Mouse (Mus musculus) cerebellum, adult 2 months (tissue): ENCODE results near the gene G3bp1. TPM values are rescaled to one million over a fixed set of nuclear protein-coding genes. Genes with fewer than 3 reads are reported as not detected.

Experiments used
- DNase-seq, 2 experiments: peaks; one replicate each; pipeline ENCODE4 v3.0.0; 2021
- H3K27ac ChIP-seq: fragments of 200-500 bp; 2 replicates; pipeline ENCODE4 v1.5.1; 2012; ENCODE audit warnings: low read length, control low read depth, inconsistent platforms; ENCODE audit not compliant: insufficient read depth
- H3K27me3 ChIP-seq: fragments of 200-500 bp; 2 replicates; pipeline ENCODE4 v1.6.1; 2012; ENCODE audit warnings: inconsistent platforms, mild to moderate bottlenecking, low read length, moderate library complexity; ENCODE audit not compliant: control insufficient read depth, insufficient read depth
- H3K4me1 ChIP-seq: fragments of 200-500 bp; 2 replicates; pipeline ENCODE4 v1.6.1; 2011; ENCODE audit warnings: low read length; ENCODE audit not compliant: control insufficient read depth, insufficient read depth
- H3K4me3 ChIP-seq: fragments of 200-500 bp; replicated peaks from 2 replicates; pipeline ENCODE3; 2011; ENCODE audit warnings: mild to moderate bottlenecking, low read depth, low read length, control low read depth; ENCODE audit not compliant: insufficient read depth
- CTCF ChIP-seq: fragments of 200-500 bp; IDR thresholded peaks from 2 replicates; pipeline ENCODE4 v1.5.1; 2011; ENCODE audit warnings: low read depth, mild to moderate bottlenecking, control low read depth, low read length, moderate library complexity, borderline replicate concordance; ENCODE audit not compliant: insufficient read depth
- POLR2A ChIP-seq: fragments of 200-500 bp; IDR thresholded peaks from 2 replicates; pipeline ENCODE4 v1.6.1; 2011; ENCODE audit warnings: low read length, control low read depth, borderline replicate concordance; ENCODE audit not compliant: insufficient read depth
- WGBS: fragments of 180-500 bp; shearing (Covaris S2); methylation state at CpG from one replicate; pipeline ENCODE4 v1.1.7; 2018; 5-methylcytosine and 5-hydroxymethylcytosine counted together
- polyA plus RNA-seq: library from polyadenylated mRNA; depleted of rRNA; stranded (reverse); fragments of >200 nt; gene quantifications from 2 replicates; pipeline ENCODE4 v1.2.3, GENCODE M21; 2012

G3bp1 gene
- polyA plus RNA-seq, 1 experiment: 21.3 TPM

DNA sequence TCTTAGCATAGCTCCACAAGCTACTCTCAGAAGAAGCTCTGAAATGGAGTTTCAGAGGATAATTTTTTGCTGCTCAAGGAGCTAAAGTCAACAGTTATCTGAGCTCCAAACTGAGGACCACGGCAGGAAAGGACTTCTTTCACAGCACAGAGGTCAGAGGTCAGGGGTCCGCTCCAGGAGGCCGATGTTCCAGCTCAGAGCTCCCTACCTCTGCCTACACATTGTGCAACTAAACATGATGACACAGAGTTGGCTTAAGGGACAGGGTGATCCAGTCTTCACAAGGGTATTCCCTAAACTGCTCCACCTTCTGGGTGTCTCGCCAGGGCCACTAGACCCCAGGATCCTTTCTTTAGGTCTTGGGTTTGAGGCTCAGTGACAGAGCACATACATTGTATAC is 11.0 kb upstream of the G3bp1 start:
- TF ChIP-seq POLR2A (no peak), CTCF (no peak)
- no peaks in the 10 kb centered on the region for H3K27me3 ChIP-seq
- no peak for DNase-seq

DNA sequence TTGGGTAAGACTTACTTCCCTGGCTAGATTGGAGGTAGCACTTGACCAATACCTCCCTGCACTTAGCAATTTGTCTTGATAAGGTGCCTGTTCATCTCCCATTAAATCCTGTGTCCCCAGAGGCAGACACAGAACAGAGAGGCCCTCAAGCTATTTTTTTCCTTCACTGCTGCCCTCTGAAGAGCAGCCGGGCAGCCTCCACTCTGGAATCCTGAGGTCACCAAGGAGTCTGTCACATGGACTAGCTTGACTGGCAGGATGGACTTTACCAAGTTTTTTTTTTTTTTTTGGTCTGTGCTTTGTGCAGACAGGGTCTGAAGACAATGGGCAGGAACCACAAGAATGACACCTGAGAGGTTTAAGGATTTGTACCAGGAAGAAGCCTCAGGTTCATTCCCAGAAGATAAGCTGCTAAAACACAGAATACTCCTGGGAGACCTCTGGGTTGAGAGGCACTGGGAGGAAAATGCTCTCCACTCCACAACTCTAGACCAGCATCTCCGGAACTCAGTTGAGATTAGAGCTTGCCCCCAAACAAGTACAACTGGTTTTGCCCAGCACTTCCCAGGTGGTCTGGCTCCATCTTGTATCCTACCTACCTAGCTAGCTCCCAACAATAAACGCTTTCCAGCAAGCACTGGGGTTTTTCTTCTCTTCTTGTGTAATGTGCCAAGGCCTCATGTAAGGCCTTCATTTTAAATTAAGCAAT is 9.5 kb upstream of the G3bp1 start:
- no peak overlapping the region for H3K27ac ChIP-seq
- DNase-seq: no peak
- H3K4me1 ChIP-seq: peaks cover under 1% of the 10 kb centered on the region; the same call in 1 of the 2 replicates
- peak overlapping the region; percentile 76 for H3K4me3 ChIP-seq
- H3K27me3 ChIP-seq: no peaks in the 10 kb centered on the region
- no peak for TF ChIP-seq POLR2A
- no peak for TF ChIP-seq CTCF
- 21% methylated on average over 3 of the region's 3 CpGs for WGBS

More for the DNA sequence above, 11.0 kb upstream of the G3bp1 start:
- H3K4me1 ChIP-seq: peaks cover 3% of the 10 kb centered on the region; the same call in 1 of the 2 replicates
- WGBS: 56% methylated on average over 4 of the region's 4 CpGs
- H3K27ac ChIP-seq: no peak overlapping the region
- no peak overlapping the region for H3K4me3 ChIP-seq

DNA sequence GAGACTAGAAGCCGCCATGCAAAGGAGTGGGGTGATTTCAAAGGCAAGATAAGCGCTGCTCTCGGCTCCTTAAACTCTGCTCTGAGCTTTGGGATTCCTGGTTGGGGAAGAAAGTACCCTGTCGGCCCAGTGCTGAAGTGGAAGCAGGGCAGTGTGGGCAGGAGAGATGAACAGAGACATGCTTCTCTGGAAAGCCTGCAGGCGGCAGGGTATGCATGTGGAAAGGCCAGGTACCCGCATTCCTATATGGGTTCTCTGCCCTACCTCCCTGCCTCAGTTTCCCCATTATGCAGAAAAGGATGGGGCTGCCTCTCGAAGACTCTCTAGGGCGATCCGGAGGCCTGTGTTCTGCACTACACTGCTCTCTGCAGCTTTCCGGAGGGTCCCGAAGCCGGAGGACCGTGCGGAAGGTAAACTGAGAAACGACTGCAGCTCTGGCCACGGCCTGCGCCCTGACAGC is 8.9 kb upstream of the G3bp1 start:
- Histone ChIP-seq H3K27me3 (no peaks in the 10 kb centered on the region), H3K4me1 (no peaks in the 10 kb centered on the region), H3K27ac (peak overlapping the region; percentile 3; the same call in 1 of the 2 replicates), H3K4me3 (peak overlapping the region; percentile 76)
- TF ChIP-seq CTCF (no peak), POLR2A (no peak)
- DNase-seq: no peak
- WGBS: 1% methylated on average over 17 of the region's 17 CpGs

DNA sequence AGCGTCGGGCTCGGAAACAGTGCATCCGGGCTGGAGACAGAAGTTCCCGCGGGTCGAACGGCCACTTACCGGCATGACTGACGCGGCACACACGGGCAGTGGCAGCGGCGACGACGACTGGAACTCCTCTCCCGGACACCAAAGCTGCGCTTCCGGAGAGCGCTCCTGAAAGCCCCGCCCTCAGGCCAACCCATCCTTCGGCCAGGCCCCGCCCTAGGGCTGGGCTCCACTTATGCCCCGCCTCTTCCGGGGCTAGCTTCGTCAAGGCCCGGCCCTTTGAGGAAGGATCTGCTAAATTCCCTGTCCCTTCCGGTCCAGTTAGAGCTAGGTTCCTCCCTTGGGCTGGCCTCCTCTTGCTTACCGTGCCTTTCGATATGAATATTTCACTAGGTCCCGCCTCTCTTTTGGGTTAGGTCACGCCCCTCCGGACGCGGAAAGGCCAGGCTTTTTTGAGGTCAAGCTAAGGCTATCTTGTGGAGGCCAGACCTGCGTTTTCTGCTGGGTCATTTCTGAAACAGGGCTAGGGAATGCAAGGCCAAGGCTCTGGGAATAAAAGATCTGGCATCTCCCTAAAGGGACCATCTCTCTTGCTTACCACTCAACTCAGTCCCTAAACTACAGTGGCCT is 8.4 kb upstream of the G3bp1 start, which contains the start of gene Atox1:
Gene Atox1, minus strand, starts transcription at position 221 of the 627 bp plus-strand sequence.
- Histone ChIP-seq H3K27me3 (no peaks in the 10 kb centered on the region), H3K4me3 (peak within 1 kb of the TSS; percentile 76), H3K27ac (peak within 1 kb of the TSS; percentile 44), H3K4me1 (no peaks in the 10 kb centered on the region)
- peak; percentile 92 to 95 for DNase-seq
- TF ChIP-seq POLR2A (peak; percentile 63), CTCF (no peak)
- under 1% methylated on average over 36 of the region's 36 CpGs for WGBS

- DNase-seq: no peak
- WGBS: 95% methylated on average over 9 of the region's 9 CpGs
- Histone ChIP-seq H3K27me3 (no peaks in the 10 kb centered on the region), H3K27ac (no peak overlapping the region), H3K4me3 (no peak overlapping the region), H3K4me1 (no peaks in the 10 kb centered on the region)
- no peak for TF ChIP-seq CTCF
- TF ChIP-seq POLR2A: no peak
Observed at GRCm38 (mm10) chr11:55462149-55462548, 7.3 kb upstream of the G3bp1 start.

- Histone ChIP-seq H3K27me3 (no peaks in the 10 kb centered on the region), H3K4me1 (no peaks in the 10 kb centered on the region), H3K4me3 (no peak overlapping the region), H3K27ac (no peak overlapping the region)
- no peak for DNase-seq
- TF ChIP-seq CTCF (no peak), POLR2A (no peak)
- 83% methylated on average over 10 of the region's 10 CpGs for WGBS
Observed at GRCm38 (mm10) chr11:55464707-55465106, 4.8 kb upstream of the G3bp1 start.

GRCm38 (mm10) chr11:55465177-55465576 is 4.3 kb upstream of the G3bp1 start:
- H3K27ac ChIP-seq: no peak overlapping the region
- no peaks in the 10 kb centered on the region for H3K27me3 ChIP-seq
- no peak overlapping the region for H3K4me3 ChIP-seq
- no peak for TF ChIP-seq POLR2A
- no peak for TF ChIP-seq CTCF
- WGBS: 83% methylated on average over 3 of the region's 3 CpGs
- no peak for DNase-seq
- H3K4me1 ChIP-seq: no peaks in the 10 kb centered on the region
